Mouse (Mus musculus): ENCODE data around the gene Btnl10. TPM values are rescaled to one million over a fixed set of nuclear protein-coding genes. Genes with fewer than 3 reads are reported as not detected.
A peak's percentile ranks its signal among the peaks of the same experiment; 100 is the strongest.
"Not testable (repeated sequence)": the region's sequence is repeated elsewhere in the genome, so short reads cannot be mapped to it uniquely, and the experiment has no call there.

Gene Btnl10
- total RNA-seq, 2 experiments from 2014 or later = not detected

GRCm38 (mm10) chr11:58931576-58931975 is 13.9 kb downstream of the Btnl10 start:
- DNase-seq = no peak

DNA sequence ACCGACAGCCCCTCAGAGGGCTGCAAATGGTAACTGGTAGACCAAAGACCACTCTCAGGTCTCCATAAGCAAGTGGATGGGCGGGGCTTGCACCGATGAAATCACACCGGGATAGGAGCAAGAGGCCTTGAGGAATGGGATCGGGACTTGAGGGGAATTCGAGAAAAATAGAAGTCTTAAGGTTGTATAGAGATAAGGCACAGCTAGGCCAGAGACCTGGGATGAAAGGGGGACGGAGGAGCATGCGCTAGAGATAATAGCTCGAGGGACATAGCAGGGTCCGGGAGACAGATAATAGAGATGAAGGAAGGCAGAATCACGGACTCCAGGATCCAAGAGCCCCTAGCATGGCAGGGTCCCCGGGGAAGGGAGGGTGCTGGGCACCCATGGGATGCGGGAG is 20.2 kb downstream of the Btnl10 start:
- DNase-seq = no peak

- DNase-seq = peak; percentile 91
These were observed 20.8 kb downstream of the Btnl10 start, which contains the start of gene Rnf187 for GRCm38 (mm10) chr11:58938322-58939087. Rnf187 (minus strand) TSS chr11:58938916.

- no peak for DNase-seq
These were observed 21.4 kb downstream of the Btnl10 start for GRCm38 (mm10) chr11:58939088-58939439.

GRCm38 (mm10) chr11:58944136-58944535 is 26.4 kb downstream of the Btnl10 start:
- DNase-seq = no peak

GRCm38 (mm10) chr11:58947306-58947705 is 29.6 kb downstream of the Btnl10 start:
- no peak for DNase-seq

- no peak for DNase-seq
These were observed 30.3 kb downstream of the Btnl10 start for GRCm38 (mm10) chr11:58947798-58948528.

DNA sequence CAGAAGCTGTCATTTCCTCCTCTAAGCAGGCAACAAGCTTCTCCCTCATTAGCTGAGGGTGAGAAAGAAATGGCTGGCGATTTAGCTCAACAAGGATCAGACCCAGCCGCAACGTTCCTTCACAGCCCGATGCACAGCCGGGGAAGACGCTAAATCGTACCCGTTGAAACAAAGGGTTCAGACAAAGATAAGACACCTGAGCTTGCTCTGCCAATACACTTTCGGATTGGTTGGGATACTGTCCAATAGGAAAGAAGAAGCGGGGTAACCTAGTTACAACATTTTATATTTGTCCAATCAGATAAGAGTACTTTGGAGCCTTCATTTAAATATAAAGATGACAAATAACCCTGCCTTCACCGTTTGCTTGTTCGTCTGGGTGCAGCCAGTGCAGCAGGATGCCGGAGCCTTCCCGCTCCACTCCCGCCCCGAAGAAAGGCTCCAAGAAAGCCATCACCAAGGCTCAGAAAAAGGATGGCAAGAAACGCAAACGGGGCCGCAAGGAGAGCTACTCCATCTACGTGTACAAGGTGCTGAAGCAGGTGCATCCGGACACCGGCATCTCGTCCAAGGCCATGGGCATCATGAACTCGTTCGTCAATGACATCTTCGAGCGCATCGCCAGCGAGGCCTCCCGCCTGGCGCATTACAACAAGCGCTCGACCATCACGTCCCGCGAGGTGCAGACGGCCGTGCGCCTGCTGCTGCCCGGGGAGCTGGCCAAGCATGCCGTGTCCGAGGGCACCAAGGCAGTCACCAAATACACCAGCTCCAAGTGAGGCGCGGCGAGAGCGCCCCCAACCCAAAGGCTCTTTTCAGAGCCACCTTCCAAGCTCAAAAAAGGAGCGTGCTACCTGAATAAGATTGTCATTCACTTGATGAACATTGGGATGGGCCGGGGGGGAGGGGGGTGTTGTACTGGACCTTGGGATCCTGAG is 31.1 kb downstream of the Btnl10 start, which contains the start of gene Hist3h2ba:
Gene Hist3h2ba, plus strand, starts transcription at position 379 of the 938 bp plus-strand sequence.
- no peak for DNase-seq

DNA sequence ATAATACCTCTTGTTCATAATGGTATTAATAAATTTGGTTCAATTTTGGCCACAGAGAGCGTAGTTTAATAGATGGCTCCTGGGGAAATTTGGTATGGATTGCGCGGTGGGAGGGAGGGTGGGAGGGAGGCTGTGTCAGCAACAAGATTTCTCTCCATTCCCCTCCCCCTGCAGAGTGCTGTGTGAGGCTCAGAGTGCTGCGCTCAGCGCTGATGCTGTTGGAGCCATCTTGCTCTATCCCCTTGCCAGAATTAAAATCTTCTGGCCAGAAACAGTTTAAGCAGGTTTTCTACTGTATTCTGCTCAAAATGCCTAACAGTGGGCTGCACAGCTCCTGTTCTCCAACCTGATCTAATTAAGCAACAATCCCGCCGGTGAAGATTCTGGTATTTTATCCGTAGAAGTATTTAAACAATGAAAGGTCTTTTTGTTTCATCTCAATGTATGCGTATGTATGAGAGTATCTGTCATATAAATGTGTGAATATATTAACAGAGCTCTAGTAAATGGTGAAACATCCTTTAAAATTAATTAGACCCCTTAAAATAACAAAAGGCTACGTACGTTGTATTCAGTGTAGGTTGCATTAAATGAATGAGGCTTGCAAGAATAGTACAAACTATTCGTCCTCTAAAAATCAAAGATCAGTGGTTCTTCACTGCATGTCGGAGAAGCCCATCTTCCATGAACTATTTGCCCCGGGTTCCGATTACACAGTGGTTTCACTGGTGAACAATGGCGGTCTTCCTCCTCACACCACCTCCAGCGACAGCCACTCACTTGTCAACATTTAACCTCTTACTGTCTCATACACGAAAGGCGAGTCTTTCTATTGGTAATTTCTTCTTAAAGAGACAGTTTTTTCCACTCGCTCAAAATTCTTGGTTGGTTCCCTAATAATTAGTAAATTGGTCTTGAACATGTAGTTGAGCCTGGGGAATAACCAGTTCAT is 32.0 kb downstream of the Btnl10 start:
- DNase-seq = no peak

DNA sequence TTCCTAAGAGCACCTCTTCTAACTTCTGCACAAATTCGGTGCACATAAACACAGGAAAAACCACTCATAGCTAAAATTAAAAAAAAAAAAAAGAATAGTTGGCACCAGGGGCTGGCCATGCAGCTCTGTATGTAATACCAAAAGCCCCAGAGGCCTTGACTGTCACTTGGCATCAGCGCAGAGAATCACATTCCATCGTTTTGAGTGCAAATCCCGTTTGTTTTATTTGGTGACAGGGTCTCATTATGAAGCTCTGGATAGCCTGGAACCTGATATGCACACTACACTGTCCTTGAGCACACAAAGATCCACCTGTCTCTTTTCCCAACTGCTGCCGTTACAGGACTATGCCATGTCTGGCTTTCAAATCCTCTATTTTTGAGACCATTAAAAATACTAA is 33.5 kb downstream of the Btnl10 start:
- DNase-seq = no peak

DNA sequence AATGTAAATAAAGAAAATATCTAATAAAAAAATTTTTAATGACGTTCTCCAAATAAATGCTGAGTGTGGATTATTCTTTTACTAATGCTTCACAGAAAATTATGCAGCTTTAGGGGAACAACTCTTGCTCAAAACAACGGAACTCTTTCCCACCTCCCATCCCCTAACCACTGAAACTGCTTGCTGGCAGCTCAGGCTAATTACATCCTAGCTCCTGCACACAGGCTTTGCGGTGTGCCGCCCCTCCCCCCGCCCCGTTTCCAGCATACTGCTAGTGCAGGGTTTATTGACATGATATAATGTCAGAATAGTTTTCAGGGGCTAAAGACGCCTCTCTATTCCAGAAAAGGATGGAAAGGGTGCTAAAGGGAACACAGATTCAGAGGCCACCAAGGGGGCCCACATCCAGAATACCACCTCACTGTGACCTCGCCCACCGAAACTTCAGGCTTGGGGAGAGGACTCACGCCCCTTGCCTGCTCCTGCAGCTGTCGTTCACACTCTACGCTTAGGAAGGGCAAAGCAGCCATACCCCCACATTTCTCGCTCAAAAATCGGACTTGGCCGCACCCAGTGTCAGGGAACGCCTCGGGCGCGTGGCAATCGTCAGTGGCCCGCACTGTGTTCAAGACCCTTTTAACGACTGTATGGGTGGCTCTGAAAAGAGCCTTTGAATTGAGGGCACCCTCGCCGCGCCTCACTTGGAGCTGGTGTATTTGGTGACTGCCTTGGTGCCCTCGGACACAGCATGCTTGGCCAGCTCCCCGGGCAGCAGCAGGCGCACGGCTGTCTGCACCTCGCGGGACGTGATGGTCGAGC is 35.9 kb downstream of the Btnl10 start:
- peak; percentile 33 for DNase-seq

- DNase-seq = not testable (repeated sequence)
These were observed 36.4 kb downstream of the Btnl10 start for GRCm38 (mm10) chr11:58954170-58954419.

GRCm38 (mm10) chr11:58954420-58955142 is 36.9 kb downstream of the Btnl10 start, which contains the start of the genes Hist3h2a and Trim17:
Hist3h2a (plus strand) TSS chr11:58954685.
Trim17 (plus strand) TSS chr11:58954685.
- peak; percentile 91 for DNase-seq

GRCm38 (mm10) chr11:58955143-58955867 is 37.6 kb downstream of the Btnl10 start:
- DNase-seq = no peak

GRCm38 (mm10) chr11:58955868-58956257 is 38.2 kb downstream of the Btnl10 start:
- DNase-seq = no peak

GRCm38 (mm10) chr11:58957226-58957914 is 39.7 kb downstream of the Btnl10 start:
- no peak for DNase-seq

DNA sequence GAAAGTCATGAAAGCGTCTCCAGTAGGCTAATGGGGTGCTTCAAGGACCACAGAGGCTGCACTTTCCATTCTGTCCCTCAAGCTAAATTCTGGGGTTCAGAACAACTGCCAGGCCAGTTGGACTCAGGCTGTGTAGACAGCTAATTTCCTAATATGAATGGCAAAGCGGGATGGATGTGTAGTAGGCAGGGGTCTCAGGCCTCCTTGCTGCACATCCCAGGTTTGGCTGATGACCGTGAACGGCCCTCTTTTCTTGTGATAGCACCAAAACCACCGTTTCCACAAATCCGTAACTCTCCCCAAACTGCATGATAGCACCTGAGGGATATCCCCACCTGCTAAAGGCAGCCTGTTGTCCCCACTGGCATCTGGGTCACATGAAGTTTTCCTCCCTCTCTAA is 40.8 kb downstream of the Btnl10 start:
- DNase-seq = no peak

DNA sequence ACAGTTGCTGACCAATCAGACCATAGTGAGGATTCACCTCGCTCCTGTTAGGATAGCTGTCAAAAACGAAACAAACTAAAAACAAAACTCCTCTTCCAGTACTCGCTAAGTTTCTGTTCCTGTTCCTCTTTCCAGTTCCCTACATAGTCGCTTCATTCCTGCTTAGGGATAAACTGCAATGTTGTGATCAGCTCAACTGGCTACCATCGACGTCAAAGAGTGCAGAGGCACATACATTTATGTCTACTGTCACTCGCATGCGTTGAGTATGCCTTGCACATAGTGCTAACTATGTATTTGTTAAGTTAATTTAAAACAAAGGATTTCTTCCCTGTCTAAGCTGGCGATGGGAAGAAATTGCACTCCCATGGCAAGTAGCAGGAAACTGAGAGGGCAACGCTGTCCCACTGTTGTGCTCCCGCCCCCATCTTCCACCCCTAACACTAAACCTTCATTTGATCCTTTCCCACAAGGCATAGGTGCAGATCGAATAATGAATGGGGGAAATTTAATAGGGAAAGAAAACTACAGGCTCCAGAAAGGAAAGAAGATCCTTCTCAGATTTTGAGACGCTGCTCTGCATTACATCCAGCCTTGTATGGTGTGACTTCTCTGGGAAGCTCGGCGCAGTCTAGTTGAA is 41.6 kb downstream of the Btnl10 start:
- DNase-seq = no peak

Data from heart, postnatal 4 days (tissue).